Mouse (Mus musculus): Measurements from ENCODE around the gene Uri1.
A peak's percentile ranks its signal among the peaks of the same experiment; 100 is the strongest.

Uri1 gene

GRCm38 (mm10) chr7:38023451-38023850 lies at the start of gene Uri1:
Gene Uri1 (minus strand): TSS chr7:38023551.
- DNase-seq (ENCODE audit: extremely low spot score), result no peak

- DNase-seq (ENCODE audit: extremely low spot score), result no peak
Observed at GRCm38 (mm10) chr7:38071065-38071464, 47.7 kb upstream of the Uri1 start.

GRCm38 (mm10) chr7:38070663-38071062 lies 47.3 kb upstream of the Uri1 start:
- DNase-seq (ENCODE audit: extremely low spot score), result no peak

- no peak for DNase-seq (ENCODE audit: extremely low spot score)
Observed at GRCm38 (mm10) chr7:38064431-38064830, 41.1 kb upstream of the Uri1 start.

- DNase-seq (ENCODE audit: extremely low spot score), result peak; percentile 93
Observed at GRCm38 (mm10) chr7:38061060-38061970, 38.0 kb upstream of the Uri1 start.

GRCm38 (mm10) chr7:38059636-38060330 lies 36.4 kb upstream of the Uri1 start:
- DNase-seq (ENCODE audit: extremely low spot score), result no peak

GRCm38 (mm10) chr7:38059096-38059495 lies 35.7 kb upstream of the Uri1 start:
- DNase-seq (ENCODE audit: extremely low spot score), result no peak

- DNase-seq (ENCODE audit: extremely low spot score), result no peak
Observed at GRCm38 (mm10) chr7:38055996-38056395, 32.6 kb upstream of the Uri1 start.

- DNase-seq (ENCODE audit: extremely low spot score), result no peak
Observed at GRCm38 (mm10) chr7:38054246-38054645, 30.9 kb upstream of the Uri1 start.

- no peak for DNase-seq (ENCODE audit: extremely low spot score)
Observed at GRCm38 (mm10) chr7:38047229-38047628, 23.9 kb upstream of the Uri1 start.

GRCm38 (mm10) chr7:38041244-38041643 lies 17.9 kb upstream of the Uri1 start:
- no peak for DNase-seq (ENCODE audit: extremely low spot score)

- DNase-seq (ENCODE audit: extremely low spot score), result no peak
Observed at GRCm38 (mm10) chr7:38037586-38037985, 14.2 kb upstream of the Uri1 start.

GRCm38 (mm10) chr7:38031183-38031582 lies 7.8 kb upstream of the Uri1 start:
- DNase-seq (ENCODE audit: extremely low spot score), result no peak

GRCm38 (mm10) chr7:38030606-38031005 lies 7.3 kb upstream of the Uri1 start:
- DNase-seq (ENCODE audit: extremely low spot score), result no peak

- no peak for DNase-seq (ENCODE audit: extremely low spot score)
Observed at GRCm38 (mm10) chr7:38029986-38030385, 6.6 kb upstream of the Uri1 start.

- no peak for DNase-seq (ENCODE audit: extremely low spot score)
Observed at GRCm38 (mm10) chr7:38029083-38029482, 5.7 kb upstream of the Uri1 start.

GRCm38 (mm10) chr7:38027940-38028600 lies 4.7 kb upstream of the Uri1 start:
- no peak for DNase-seq (ENCODE audit: extremely low spot score)

- DNase-seq (ENCODE audit: extremely low spot score), result no peak
Observed at GRCm38 (mm10) chr7:38024839-38025238, 1.5 kb upstream of the Uri1 start.

- DNase-seq (ENCODE audit: extremely low spot score), result no peak
Observed at GRCm38 (mm10) chr7:38019770-38020169, 3.6 kb downstream of the Uri1 start.

- DNase-seq (ENCODE audit: extremely low spot score), result peak; percentile 90
Observed at GRCm38 (mm10) chr7:38019369-38019749, 4.0 kb downstream of the Uri1 start.

GRCm38 (mm10) chr7:38018416-38019368 lies 4.7 kb downstream of the Uri1 start:
- DNase-seq (ENCODE audit: extremely low spot score), result peak; percentile 81
